Mouse (Mus musculus): Measurements from ENCODE around the gene E330014E10Rik. TPM values are rescaled to one million over a fixed set of nuclear protein-coding genes. Genes with fewer than 3 reads are reported as not detected.
"Not testable (repeated sequence)": the region's sequence is repeated elsewhere in the genome, so short reads cannot be mapped to it uniquely, and the experiment has no call there.

Gene E330014E10Rik
- not detected in 2 replicates for polyA plus RNA-seq (2016; fragmentation: Nextera tagmentation; extraction: Ambion mirVana)

DNA sequence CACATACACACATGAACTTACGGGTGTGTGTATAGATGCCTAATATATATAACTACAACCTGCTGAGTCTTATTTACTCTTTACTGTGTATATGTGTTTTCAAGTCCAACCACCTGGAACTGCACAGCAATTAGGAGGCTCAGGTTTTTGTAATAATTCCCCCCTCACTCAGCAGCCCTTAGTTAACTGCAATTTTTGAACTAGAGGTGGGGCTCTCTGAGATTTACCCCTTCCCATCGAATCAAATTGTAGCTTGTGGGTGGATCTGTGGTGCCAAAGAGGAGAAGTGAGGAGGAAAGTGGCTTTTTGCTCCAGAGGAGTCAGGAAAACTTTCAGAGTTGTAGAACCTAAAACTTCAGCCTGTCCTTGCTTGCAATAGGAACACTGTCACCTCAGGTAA, at the start of gene E330014E10Rik:
Gene E330014E10Rik, plus strand, starts transcription at position 301 of the 400 bp plus-strand sequence.
- H3K27me3 ChIP-seq; H3K36me3 ChIP-seq; ATAC-seq (ENCODE audit: low FRiP score); H3K27ac ChIP-seq; H3K4me1 ChIP-seq; H3K4me3 ChIP-seq; H3K9me3 ChIP-seq (replicated peaks); H3K4me2 ChIP-seq (replicated peaks); H3K9ac ChIP-seq: not testable (repeated sequence)
- WGBS, result no CpG with 5 or more reads among the region's 2 CpGs

DNA sequence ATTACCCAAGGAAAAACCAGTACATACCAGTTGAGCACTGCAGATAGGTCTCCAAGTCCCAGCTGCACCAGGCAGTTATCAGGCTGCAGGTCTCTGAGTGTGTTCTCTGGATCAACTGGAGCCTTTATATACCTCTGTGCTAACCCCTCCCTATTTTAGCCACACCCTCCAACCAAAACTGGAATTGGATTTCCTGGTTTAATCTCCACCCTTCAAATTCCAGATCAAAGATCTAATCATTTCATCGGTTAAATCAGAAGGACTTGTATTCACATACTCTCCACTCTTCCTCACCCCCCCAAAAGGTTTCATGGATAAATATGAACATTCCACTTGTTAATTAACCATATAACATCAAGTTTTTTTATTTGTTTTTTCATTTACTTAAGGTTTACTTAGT, 39.7 kb upstream of the E330014E10Rik start, which contains the start of gene Gm7978:
Gene Gm7978, minus strand, starts transcription at position 101 of the 400 bp plus-strand sequence.
- not testable (repeated sequence) for H3K27me3 ChIP-seq; H3K4me3 ChIP-seq; H3K9me3 ChIP-seq (replicated peaks); H3K4me1 ChIP-seq; H3K36me3 ChIP-seq; ATAC-seq (ENCODE audit: low FRiP score); H3K9ac ChIP-seq; H3K27ac ChIP-seq; H3K4me2 ChIP-seq (replicated peaks)
- WGBS, result no CpG with 5 or more reads among the region's 1 CpGs

DNA sequence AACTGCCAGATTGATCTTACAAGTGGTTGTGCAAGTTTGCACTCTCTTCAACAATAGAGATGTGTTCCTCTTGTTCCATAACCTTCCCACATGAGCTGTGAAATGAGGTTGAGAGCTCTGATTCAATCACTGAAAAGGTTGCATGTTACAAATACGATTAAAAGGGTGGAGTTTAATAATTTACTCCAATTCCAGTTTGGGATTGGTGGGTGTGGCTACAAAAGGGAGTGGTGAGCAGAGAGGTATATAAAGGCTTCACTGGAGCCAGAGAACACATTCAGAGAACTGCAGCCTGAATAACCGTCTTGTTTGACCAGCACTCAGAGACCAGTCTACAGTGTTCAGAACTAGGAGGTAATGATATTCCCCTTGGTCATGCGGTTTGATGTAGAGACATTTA, 34.1 kb upstream of the E330014E10Rik start, which contains the start of gene Gm7982:
Gene Gm7982, plus strand, starts transcription at position 301 of the 400 bp plus-strand sequence.
- ATAC-seq (ENCODE audit: low FRiP score); H3K4me2 ChIP-seq (replicated peaks): not testable (repeated sequence)
- WGBS, result no CpG with 5 or more reads among the region's 3 CpGs

DNA sequence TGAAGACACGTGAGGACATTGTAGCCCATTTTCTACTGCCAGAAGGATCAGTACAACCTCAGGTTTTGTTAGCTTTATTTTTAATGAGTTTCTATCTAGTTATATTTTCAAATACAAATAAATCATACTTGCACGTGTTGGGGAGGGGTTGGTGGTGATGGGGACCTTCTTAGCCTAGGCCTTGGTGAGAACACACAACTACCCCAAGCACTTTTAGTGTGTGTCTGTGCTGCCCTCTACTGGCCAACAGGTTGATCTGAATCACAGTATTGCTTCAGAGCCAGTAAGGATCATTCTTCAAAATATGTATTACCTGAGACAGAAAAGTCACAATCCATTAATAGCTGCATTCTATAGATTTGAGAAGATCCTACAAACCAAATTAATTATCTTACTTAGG, 35.1 kb downstream of the E330014E10Rik start:
- H3K9ac ChIP-seq; H3K4me1 ChIP-seq; H3K9me3 ChIP-seq (replicated peaks); H3K4me3 ChIP-seq; H3K27ac ChIP-seq; H3K4me2 ChIP-seq (replicated peaks); ATAC-seq (ENCODE audit: low FRiP score); H3K27me3 ChIP-seq; H3K36me3 ChIP-seq: not testable (repeated sequence)
- WGBS, result 68% methylated on average over 2 of the region's 2 CpGs

More for the DNA sequence above, 34.1 kb upstream of the E330014E10Rik start, which contains the start of gene Gm7982:
- H3K27ac ChIP-seq; H3K27me3 ChIP-seq; H3K36me3 ChIP-seq; H3K9me3 ChIP-seq (replicated peaks); H3K4me1 ChIP-seq; H3K9ac ChIP-seq; H3K4me3 ChIP-seq: not testable (repeated sequence)

DNA sequence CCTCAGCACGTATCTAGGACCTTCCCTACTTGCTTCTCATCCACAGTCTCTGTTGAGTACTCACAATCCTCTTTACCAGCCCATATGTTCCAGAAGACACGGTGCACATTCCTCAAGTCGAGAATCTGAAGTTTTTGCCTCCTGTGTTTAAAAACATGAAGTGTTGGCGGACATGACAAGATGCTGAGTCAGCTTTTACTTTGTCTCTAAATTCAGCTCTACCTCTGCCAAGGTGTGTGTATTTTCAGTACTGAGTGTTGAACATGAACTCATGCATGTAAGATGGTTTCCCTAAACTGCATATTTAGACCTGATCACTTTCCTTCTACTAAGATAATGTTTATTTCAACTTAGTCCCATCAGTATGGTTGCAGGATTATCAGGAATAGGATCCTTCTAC, 60.8 kb downstream of the E330014E10Rik start:
- Histone ChIP-seq H3K36me3 (no peaks in the 10 kb centered on the region), H3K9ac (no peak overlapping the region), H3K27ac (no peak overlapping the region), H3K4me3 (no peak overlapping the region), H3K4me2 (replicated peaks) (no peak overlapping the region), H3K4me1 (no peaks in the 10 kb centered on the region), H3K27me3 (no peaks in the 10 kb centered on the region), H3K9me3 (replicated peaks) (peaks cover 8% of the 10 kb centered on the region; the same call in 1 of the 2 replicates)
- 75% methylated on average over 4 of the region's 4 CpGs for WGBS
- ATAC-seq (ENCODE audit: low FRiP score), result no peak

DNA sequence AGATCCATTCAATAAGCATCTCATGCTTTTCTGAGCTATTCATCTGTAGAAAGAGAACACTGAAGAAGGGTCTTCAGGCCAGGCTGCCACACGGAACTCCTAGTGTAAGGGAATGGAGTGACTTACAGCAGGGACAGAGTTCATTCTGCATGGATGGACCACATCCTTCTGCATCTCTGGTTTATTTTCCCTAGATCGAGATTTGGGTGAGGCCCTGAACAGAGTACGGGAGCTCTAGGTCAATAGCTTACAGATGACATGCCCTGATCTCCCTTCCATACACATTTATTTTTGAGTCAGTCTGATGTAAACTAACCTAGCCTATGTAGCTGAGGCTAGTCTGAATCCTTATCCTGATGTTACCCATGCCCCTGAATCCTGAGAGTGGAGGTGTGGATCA, 78.2 kb downstream of the E330014E10Rik start:
- Histone ChIP-seq H3K9ac (no peak overlapping the region), H3K4me3 (no peak overlapping the region), H3K36me3 (no peaks in the 10 kb centered on the region), H3K27ac (no peak overlapping the region), H3K4me2 (replicated peaks) (no peak overlapping the region), H3K27me3 (no peaks in the 10 kb centered on the region), H3K4me1 (no peaks in the 10 kb centered on the region), H3K9me3 (replicated peaks) (0 out of 2 replicates have a peak, but pooled peaks cover 3% of the 10 kb centered on the region)
- 93% methylated on average over 3 of the region's 3 CpGs for WGBS
- ATAC-seq (ENCODE audit: low FRiP score), result no peak

Other genes starting within 250 kb of the E330014E10Rik start
- not detected in 2 replicates for gene Gm7971, start 181.1 kb upstream of the E330014E10Rik start, polyA plus RNA-seq (2016; fragmentation: Nextera tagmentation; extraction: Ambion mirVana)
- not detected in 2 replicates for gene Gm7978, start 39.8 kb upstream of the E330014E10Rik start, polyA plus RNA-seq (2016; fragmentation: Nextera tagmentation; extraction: Ambion mirVana)
- gene Gm7982, start 34.0 kb upstream of the E330014E10Rik start, polyA plus RNA-seq (2016; fragmentation: Nextera tagmentation; extraction: Ambion mirVana), result not detected in 2 replicates
- 0.25 and 0.34 TPM in 2 replicates for gene Cxcl13, start 181.0 kb downstream of the E330014E10Rik start, polyA plus RNA-seq (2016; fragmentation: Nextera tagmentation; extraction: Ambion mirVana)